Mouse (Mus musculus) C2C12 (cell line): ENCODE results near the gene Gpbp1. TPM values are rescaled to one million over a fixed set of nuclear protein-coding genes. Genes with fewer than 3 reads are reported as not detected.

Experiments
- H3K27me3 ChIP-seq: one replicate; pipeline ENCODE4 v1.6.1; 2011; ENCODE audit not compliant: control insufficient read depth, insufficient read depth, insufficient read length
- H3K36me3 ChIP-seq: one replicate; pipeline ENCODE4 v1.6.1; 2011; ENCODE audit not compliant: control insufficient read depth, insufficient read depth
- H3K4me3 ChIP-seq: one replicate; pipeline ENCODE4 v1.5.1; 2011; ENCODE audit warnings: mild to moderate bottlenecking, control low read depth; ENCODE audit not compliant: poor library complexity, insufficient read depth, severe bottlenecking
- H3K79me2 ChIP-seq: one replicate; pipeline ENCODE4 v1.6.1; 2011; ENCODE audit not compliant: control insufficient read depth, insufficient read depth
- H3K79me3 ChIP-seq: one replicate; pipeline ENCODE4 v1.6.1; 2011; ENCODE audit warnings: low read depth, control low read depth
- H3ac ChIP-seq: one replicate; pipeline ENCODE3; 2011; ENCODE audit warnings: low read depth; ENCODE audit not compliant: control insufficient read depth, insufficient read length
- CEBPB ChIP-seq: IDR thresholded peaks from one replicate; pipeline ENCODE4 v1.6.1; 2011; ENCODE audit warnings: low read depth, mild to moderate bottlenecking, control low read depth, moderate library complexity
- CTCF ChIP-seq: IDR thresholded peaks from one replicate; pipeline ENCODE4 v1.5.1; 2011; ENCODE audit not compliant: control insufficient read depth, insufficient read depth, insufficient read length
- FOSL1 ChIP-seq: IDR thresholded peaks from one replicate; pipeline ENCODE4 v1.8.0; 2011; ENCODE audit warnings: mild to moderate bottlenecking, low read length; ENCODE audit not compliant: poor library complexity, insufficient read depth, severe bottlenecking
- MAX ChIP-seq: IDR thresholded peaks from one replicate; pipeline ENCODE4 v1.6.1; 2011; ENCODE audit warnings: mild to moderate bottlenecking, control low read depth
- MYOD1 ChIP-seq: IDR thresholded peaks from one replicate; pipeline ENCODE4 v1.6.1; 2011; ENCODE audit warnings: low read depth; ENCODE audit not compliant: control insufficient read depth, insufficient read length
- MYOG ChIP-seq: IDR thresholded peaks from one replicate; pipeline ENCODE4 v1.6.1; 2011; ENCODE audit not compliant: control insufficient read depth, insufficient read length; ENCODE audit errors: extremely low read depth
- USF1 ChIP-seq: IDR thresholded peaks from one replicate; pipeline ENCODE4 v1.6.1; 2011; ENCODE audit warnings: low read depth, mild to moderate bottlenecking, control low read depth, moderate library complexity
- long read RNA-seq, 2 experiments: library from polyadenylated mRNA; unstranded; transcript quantifications; one replicate each; pipeline ENCODE4 v2.0.0; 2019 to 2020
- polyA plus RNA-seq: library from polyadenylated mRNA; unstranded; fragments of >200 nt; fragmentation: generic; extraction: Trizol; gene quantifications from one replicate; pipeline ENCODE4 v1.2.1, GENCODE M21; 2012; ENCODE audit warnings: missing spikeins

The Gpbp1 gene
- polyA plus RNA-seq = 12.9 TPM
- long read RNA-seq, experiment 1, transcript Gpbp1-202 (12 exons, 3,299 nt) = major isoform, 16 of 43 reads
- long read RNA-seq, experiment 1, transcript Gpbp1-201 (13 exons, 3,694 nt) = minor isoform, 10 of 43 reads
- long read RNA-seq, experiment 1, partial matches to known transcripts = 9 of 43 reads
- long read RNA-seq, experiment 1, other reads (novel, unspliced or antisense) = 8 of 43 reads
- long read RNA-seq, experiment 2, transcript Gpbp1-201 (13 exons, 3,694 nt) = major isoform, 160 of 360 reads
- long read RNA-seq, experiment 2, transcript Gpbp1-202 (12 exons, 3,299 nt) = minor isoform, 131 of 360 reads
- long read RNA-seq, experiment 2, partial matches to known transcripts = 20 of 360 reads
- long read RNA-seq, experiment 2, other reads (novel, unspliced or antisense) = 49 of 360 reads

DNA sequence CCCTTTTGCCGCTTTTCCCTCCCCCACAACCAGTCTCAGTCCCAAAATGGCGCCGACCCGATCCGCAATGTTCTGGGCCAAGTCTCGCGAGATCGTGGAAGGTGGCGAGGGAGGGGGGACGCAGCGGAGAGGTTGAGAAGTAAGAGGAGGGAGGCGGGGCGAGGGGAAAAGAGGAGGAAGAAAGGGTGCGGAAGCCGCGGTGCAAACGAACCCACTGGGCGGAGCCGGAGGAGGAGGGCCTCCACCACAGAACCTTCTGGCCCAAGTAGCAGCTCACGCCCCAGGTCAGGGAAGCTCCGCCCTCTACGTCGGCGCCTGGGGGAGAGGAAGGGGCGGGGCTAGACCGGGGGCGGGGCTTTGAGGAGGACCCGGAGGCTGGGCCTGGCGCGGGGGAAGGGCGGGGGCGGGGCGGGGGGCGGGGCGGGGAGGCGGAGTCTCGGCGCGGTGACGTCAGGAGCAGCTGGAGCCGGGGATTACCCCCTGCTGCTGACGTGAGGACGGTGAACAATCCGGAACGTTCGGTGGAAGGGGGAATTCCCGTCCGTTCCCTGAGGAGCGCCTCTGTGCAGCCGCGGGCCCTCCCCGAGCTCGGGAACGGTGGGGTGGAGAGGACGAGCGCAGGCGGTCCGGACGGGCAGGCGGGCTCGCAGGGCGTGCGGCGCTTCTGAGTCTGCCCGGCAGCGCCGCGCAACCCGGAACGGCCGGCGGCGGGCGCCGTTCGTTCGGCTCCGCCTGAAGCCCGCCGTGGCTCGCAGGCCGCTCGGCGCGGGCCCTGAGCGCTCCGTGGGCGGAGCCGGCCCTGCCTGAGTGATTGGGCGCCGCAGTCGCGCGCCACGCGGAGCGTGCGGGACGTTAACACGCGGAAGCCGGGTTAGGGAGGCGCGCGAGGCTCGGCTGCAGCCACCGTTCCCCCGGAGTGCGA, at the start of gene Gpbp1:
Gene Gpbp1 (minus strand): TSS at position 310 of the 922 bp plus-strand sequence.
- peaks cover 3% of the 10 kb centered on the region for H3K36me3 ChIP-seq

DNA sequence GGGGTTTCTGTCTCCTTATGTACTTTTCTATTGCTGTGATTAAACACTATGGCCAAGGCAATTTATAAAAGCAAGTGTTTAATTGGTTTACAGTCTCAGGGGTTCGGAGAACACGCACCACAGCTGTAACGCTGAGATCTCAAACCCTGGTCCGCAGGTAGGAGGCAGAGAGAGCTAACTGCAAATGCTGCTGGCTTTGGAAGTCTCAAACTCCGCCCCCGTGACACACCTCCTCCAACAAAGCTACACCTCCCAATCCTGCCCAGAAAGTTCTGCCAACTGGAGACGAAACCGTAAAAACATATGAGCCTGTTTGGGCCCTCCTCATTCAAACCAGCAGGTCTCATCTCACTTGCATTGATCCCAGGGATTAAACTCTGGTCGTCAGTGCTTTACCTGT, 47.8 kb upstream of the Gpbp1 start:
- Histone ChIP-seq H3ac (no peak overlapping the region), H3K36me3 (no peaks in the 10 kb centered on the region), H3K4me3 (no peak overlapping the region), H3K79me3 (no peaks in the 10 kb centered on the region), H3K27me3 (no peaks in the 10 kb centered on the region), H3K79me2 (no peaks in the 10 kb centered on the region)
- TF ChIP-seq MYOG (no peak), CTCF (no peak)

More for the DNA sequence above, at the start of gene Gpbp1:
- Histone ChIP-seq H3K27me3 (peaks cover 6% of the 10 kb centered on the region), H3ac (peak within 1 kb of the TSS; percentile 100), H3K4me3 (peak within 1 kb of the TSS; percentile 86), H3K79me3 (peaks cover 39% of the 10 kb centered on the region), H3K79me2 (peaks cover 46% of the 10 kb centered on the region)
- TF ChIP-seq CTCF = no peak
- no peak for TF ChIP-seq CEBPB
- peak; percentile 96 for TF ChIP-seq MAX

DNA sequence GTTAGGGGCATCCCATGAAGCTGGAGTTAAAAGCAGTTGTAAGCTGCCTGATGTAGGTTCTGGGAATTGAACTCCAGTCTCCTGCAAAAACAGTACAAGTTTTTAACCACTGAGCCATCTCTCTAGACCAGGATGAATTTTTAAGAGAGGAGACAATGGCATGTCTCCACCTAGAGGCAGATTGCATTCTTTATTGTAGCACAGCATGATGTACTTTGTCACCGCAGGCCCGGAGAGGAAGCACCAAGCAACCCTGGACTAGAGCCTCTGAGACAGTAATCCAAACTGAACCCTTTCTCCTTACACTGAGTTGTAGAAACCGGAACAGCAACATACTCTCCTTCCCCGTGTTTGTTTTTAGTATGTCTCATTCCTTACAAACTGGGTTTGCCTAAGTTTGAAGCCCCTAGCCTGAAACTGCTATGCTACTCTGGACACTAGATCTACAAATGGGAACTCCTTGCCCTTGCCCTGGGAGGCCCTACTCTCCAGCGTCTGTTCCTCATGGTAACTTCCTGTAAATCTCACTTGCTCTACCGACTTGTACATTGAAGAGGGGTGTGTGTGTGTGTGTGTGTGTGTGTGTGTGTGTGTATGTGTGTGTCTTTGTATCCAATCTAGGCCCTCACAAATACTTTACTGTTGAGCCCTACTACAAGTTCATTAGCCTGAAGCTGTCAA, 46.4 kb upstream of the Gpbp1 start:
- no peak overlapping the region for H3ac ChIP-seq
- no peaks in the 10 kb centered on the region for H3K79me2 ChIP-seq
- H3K27me3 ChIP-seq = no peaks in the 10 kb centered on the region
- H3K79me3 ChIP-seq = no peaks in the 10 kb centered on the region
- no peaks in the 10 kb centered on the region for H3K36me3 ChIP-seq
- TF ChIP-seq FOSL1 (no peak), CEBPB (no peak), USF1 (no peak), MAX (no peak), CTCF (no peak), MYOG (no peak), MYOD1 (no peak)
- no peak overlapping the region for H3K4me3 ChIP-seq

DNA sequence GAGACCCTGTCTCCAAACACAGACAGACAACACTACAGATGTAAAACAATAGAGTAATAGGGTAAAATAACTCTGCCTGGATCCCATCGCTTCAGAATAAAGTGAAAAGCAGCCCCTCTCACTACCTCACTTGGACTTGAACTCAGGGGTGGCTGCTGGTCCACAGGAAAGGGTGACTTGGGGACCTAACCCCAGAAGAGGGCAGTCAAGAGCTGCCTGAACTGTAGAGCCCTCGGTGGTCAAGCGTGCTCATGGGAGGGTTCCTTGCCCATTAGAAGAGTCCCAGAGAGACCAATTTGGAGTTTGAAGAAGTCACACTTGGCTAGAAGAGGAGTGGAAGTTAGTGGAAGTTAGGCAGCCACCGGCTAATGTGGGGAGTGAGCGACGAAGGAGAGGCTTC, 44.2 kb upstream of the Gpbp1 start:
- Histone ChIP-seq H3K4me3 (no peak overlapping the region), H3K36me3 (no peaks in the 10 kb centered on the region), H3K27me3 (no peaks in the 10 kb centered on the region)

GRCm38 (mm10) chr13:111532178-111532948, 42.5 kb upstream of the Gpbp1 start:
- TF ChIP-seq MYOG (no peak), USF1 (no peak), CEBPB (no peak), FOSL1 (no peak), MYOD1 (no peak), CTCF (no peak), MAX (no peak)
- no peak overlapping the region for H3K4me3 ChIP-seq

More for the DNA sequence above, 44.2 kb upstream of the Gpbp1 start:
- TF ChIP-seq MYOG (no peak), CTCF (peak; percentile 24)
- no peaks in the 10 kb centered on the region for H3K79me3 ChIP-seq
- H3K79me2 ChIP-seq = no peaks in the 10 kb centered on the region
- H3ac ChIP-seq = no peak overlapping the region

More at GRCm38 (mm10) chr13:111532178-111532948, 42.5 kb upstream of the Gpbp1 start:
- no peaks in the 10 kb centered on the region for H3K79me3 ChIP-seq
- no peaks in the 10 kb centered on the region for H3K36me3 ChIP-seq
- no peak overlapping the region for H3ac ChIP-seq
- H3K27me3 ChIP-seq = no peaks in the 10 kb centered on the region
- no peaks in the 10 kb centered on the region for H3K79me2 ChIP-seq
